Mouse (Mus musculus) erythroblast, embryonic 14.5 days (primary cell): ENCODE results near the gene Nectin3. TPM values are rescaled to one million over a fixed set of nuclear protein-coding genes. Genes with fewer than 3 reads are reported as not detected.
"Not testable (repeated sequence)": the region's sequence is repeated elsewhere in the genome, so short reads cannot be mapped to it uniquely, and the experiment has no call there.

ENCODE experiments used
- H3K27me3 ChIP-seq: 2 replicates; pipeline ENCODE4 v1.6.1; 2012; ENCODE audit warnings: inconsistent platforms; ENCODE audit not compliant: control insufficient read depth
- H3K36me3 ChIP-seq: 2 replicates; pipeline ENCODE4 v1.6.1; 2012; ENCODE audit warnings: mild to moderate bottlenecking, inconsistent platforms; ENCODE audit not compliant: control insufficient read depth
- H3K4me1 ChIP-seq: 2 replicates; pipeline ENCODE4 v1.6.1; 2012; ENCODE audit warnings: inconsistent platforms; ENCODE audit not compliant: control insufficient read depth
- H3K4me3 ChIP-seq: replicated peaks from 2 replicates; pipeline ENCODE3; 2012; ENCODE audit warnings: moderate library complexity, mild to moderate bottlenecking, inconsistent platforms
- H3K9me3 ChIP-seq: 2 replicates; pipeline ENCODE4 v1.6.1; 2012; ENCODE audit warnings: low read length, inconsistent platforms, mixed read lengths; ENCODE audit not compliant: control insufficient read depth
- GATA1 ChIP-seq: IDR thresholded peaks from 2 replicates; pipeline ENCODE4 v1.6.1; 2012; ENCODE audit warnings: low read length, inconsistent platforms, mixed read lengths
- TAL1 ChIP-seq: IDR thresholded peaks from 3 replicates; pipeline ENCODE4 v1.6.1; 2012; ENCODE audit warnings: low read length, inconsistent platforms, mixed read lengths
- polyA plus RNA-seq: library from polyadenylated mRNA; stranded (reverse); fragments of >175 nt; gene quantifications from 2 replicates; pipeline ENCODE4 v1.2.3, GENCODE M21; 2012

Gene Nectin3
- polyA plus RNA-seq, 1 experiment = not detected

DNA sequence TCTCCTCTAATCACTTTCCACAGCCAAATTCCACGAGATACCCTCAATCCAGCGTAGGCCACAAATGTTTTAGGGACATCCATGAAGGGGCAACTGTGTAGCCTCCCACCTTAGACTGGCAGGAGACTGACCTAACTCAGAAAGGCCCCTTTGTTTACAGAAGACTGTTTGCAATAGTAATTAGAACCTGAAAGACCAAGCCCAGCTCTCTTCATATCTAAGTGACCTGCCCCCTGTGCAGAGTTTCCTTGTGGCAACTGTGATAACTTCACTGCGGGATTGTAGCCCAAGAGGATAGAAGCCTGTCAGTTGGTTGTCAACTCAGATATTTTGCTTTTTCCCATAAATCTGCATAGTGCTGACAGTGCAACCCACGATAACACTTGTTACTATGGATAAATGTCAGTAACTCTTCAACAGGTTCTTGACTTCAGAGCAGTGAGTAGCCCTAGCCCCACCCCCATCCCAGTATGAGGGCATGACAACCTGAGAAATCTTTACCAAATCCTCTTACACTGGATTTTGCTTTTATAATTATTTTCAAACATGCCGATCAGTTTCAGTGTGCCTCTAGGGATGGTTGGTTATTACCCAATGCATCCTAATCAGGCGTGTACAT lies 108.8 kb downstream of the Nectin3 start:
- peaks cover 6% of the 10 kb centered on the region; the same call in 1 of the 2 replicates for H3K9me3 ChIP-seq
- TF ChIP-seq TAL1 = no peak
- TF ChIP-seq GATA1 = no peak
- no peaks in the 10 kb centered on the region for H3K4me1 ChIP-seq
- no peaks in the 10 kb centered on the region for H3K27me3 ChIP-seq
- no peaks in the 10 kb centered on the region for H3K36me3 ChIP-seq
- no peak overlapping the region for H3K4me3 ChIP-seq

GRCm38 (mm10) chr16:46388527-46389414 lies 109.6 kb downstream of the Nectin3 start:
- Histone ChIP-seq H3K27me3 (no peaks in the 10 kb centered on the region), H3K4me3 (no peak overlapping the region), H3K9me3 (peaks cover 2% of the 10 kb centered on the region; the same call in 1 of the 2 replicates), H3K36me3 (no peaks in the 10 kb centered on the region), H3K4me1 (no peaks in the 10 kb centered on the region)
- no peak for TF ChIP-seq GATA1
- no peak for TF ChIP-seq TAL1

GRCm38 (mm10) chr16:46384279-46384678 lies 114.0 kb downstream of the Nectin3 start:
- Histone ChIP-seq H3K4me3 (no peak overlapping the region), H3K27me3 (no peaks in the 10 kb centered on the region), H3K36me3 (no peaks in the 10 kb centered on the region), H3K9me3 (peaks cover 5% of the 10 kb centered on the region; the same call in 1 of the 2 replicates), H3K4me1 (no peaks in the 10 kb centered on the region)
- TF ChIP-seq TAL1 (no peak), GATA1 (no peak)

DNA sequence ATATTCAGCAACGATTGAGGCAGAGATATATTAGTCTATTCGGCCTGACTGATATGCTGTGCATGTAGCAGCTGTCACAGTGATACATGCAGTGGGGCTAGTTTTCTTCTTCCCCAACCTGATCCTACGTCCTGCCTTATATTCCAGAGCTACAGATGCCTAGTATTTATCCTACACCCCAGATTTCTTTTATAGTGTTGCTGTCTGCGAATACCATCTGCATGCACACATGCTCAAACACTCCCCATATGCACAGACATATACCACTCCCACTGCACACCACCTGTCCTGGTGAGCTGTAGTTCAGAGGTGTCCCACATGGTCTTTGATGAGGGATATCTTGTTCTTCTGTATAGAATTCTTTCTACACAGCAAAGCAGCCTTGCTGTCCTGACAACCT lies 115.0 kb downstream of the Nectin3 start:
- peaks cover 6% of the 10 kb centered on the region; the same call in 1 of the 2 replicates for H3K9me3 ChIP-seq
- H3K36me3 ChIP-seq = no peaks in the 10 kb centered on the region
- no peak overlapping the region for H3K4me3 ChIP-seq
- no peak for TF ChIP-seq TAL1
- TF ChIP-seq GATA1 = no peak
- H3K27me3 ChIP-seq = no peaks in the 10 kb centered on the region
- H3K4me1 ChIP-seq = no peaks in the 10 kb centered on the region

DNA sequence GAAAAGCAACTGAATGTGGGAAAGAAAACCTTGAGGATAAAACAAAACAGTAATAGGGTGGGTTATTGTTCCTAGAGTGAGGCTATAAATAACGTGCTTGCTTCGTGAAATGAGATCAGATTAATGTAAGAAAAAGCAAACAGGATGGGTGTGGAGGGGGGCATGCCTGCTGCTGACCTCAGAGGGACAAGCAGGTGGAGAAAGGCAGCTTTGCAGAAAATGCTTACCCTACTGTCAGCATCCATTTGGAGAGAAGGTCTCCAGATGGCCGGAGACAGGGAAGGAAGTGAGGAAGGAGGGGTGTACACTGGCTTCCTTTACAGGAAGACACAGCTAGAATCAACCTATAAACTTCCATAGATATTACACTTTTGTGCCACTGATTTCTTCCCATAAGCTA lies 121.8 kb downstream of the Nectin3 start:
- Histone ChIP-seq H3K4me3 (no peak overlapping the region), H3K27me3 (no peaks in the 10 kb centered on the region)
- TF ChIP-seq TAL1 (no peak), GATA1 (no peak)

DNA sequence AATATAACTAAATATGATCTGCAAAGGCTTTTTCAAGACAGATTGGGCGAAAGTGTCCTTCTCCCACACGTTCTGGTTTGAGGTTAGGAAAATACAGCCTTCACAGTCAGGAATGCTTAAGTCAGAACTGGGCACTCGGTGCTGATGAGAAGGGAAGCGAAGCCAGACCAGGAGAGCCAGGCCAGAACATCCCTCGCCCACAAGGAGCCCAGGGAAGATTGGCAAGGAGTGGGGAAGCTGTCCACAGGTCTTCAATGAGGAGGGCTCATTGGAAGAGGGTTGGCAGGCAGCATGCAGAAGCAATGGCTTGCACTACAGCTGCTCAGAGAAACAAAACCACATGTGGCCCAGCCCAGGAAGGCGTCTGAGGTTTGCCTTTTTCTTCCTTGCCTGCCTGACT lies 136.3 kb downstream of the Nectin3 start:
- H3K36me3 ChIP-seq = no peaks in the 10 kb centered on the region
- no peak overlapping the region for H3K4me3 ChIP-seq
- TF ChIP-seq TAL1 (no peak), GATA1 (no peak)
- no peaks in the 10 kb centered on the region for H3K4me1 ChIP-seq
- H3K27me3 ChIP-seq = no peaks in the 10 kb centered on the region
- peaks cover 18% of the 10 kb centered on the region for H3K9me3 ChIP-seq

More for the DNA sequence above, 121.8 kb downstream of the Nectin3 start:
- no peaks in the 10 kb centered on the region for H3K4me1 ChIP-seq
- H3K9me3 ChIP-seq = peaks cover 4% of the 10 kb centered on the region; the same call in 1 of the 2 replicates
- no peaks in the 10 kb centered on the region for H3K36me3 ChIP-seq

DNA sequence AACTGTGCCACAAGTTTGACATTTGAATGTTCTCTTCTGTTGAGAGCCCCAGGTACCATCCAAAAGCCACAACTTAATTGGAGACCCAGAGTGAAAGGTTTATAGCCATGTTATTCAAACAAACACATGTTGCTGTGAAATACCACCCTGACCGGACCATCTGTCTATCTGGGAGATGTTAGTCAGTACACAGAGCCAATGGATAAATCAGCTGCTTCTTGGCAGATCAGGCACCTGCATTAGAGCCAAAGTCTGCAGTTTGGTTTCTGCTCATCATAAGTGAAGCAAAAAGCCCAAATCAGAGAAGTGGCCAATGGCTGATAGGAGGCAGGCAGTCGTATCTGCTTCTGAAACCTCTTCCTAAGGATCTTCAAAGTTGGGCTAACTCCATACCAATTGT lies 140.7 kb downstream of the Nectin3 start:
- H3K9me3 ChIP-seq = peaks cover 19% of the 10 kb centered on the region
- not testable (repeated sequence) for H3K4me1 ChIP-seq, H3K27me3 ChIP-seq

GRCm38 (mm10) chr16:46356663-46357062 lies 141.7 kb downstream of the Nectin3 start:
- Histone ChIP-seq H3K9me3 (peaks cover 16% of the 10 kb centered on the region), H3K27me3 (no peaks in the 10 kb centered on the region), H3K36me3 (no peaks in the 10 kb centered on the region), H3K4me3 (no peak overlapping the region), H3K4me1 (no peaks in the 10 kb centered on the region)
- TF ChIP-seq TAL1 (no peak), GATA1 (no peak)

More for the DNA sequence above, 140.7 kb downstream of the Nectin3 start:
- H3K4me3 ChIP-seq, H3K36me3 ChIP-seq: not testable (repeated sequence)
